Mouse (Mus musculus): ENCODE data around the gene Pde4a.

DNA sequence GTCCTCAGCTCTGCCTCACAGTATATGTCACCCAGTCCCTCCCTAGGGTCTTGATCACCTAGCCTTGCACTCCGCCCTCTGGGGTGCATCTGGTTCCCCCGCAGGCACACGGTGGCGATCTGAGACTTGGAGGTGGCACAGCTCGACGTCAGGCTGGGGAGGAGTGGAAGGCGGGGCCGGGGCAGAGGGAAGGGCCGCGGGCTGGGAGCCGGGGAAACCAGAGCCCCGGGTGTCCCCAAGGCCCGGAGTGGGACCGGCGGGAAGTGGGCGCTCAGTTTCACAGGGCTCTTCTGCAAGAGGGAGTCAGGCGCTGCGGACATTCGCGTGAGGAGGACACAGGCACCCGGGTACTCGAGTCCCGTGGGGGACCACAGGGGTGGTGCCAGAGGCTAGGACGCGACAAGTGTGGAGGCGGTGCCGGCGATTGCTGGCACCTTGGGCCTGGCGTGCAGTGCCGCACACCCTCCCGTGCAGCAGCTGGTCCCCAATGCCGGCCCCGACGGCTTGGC is 18.4 kb downstream of the Pde4a start:
- TF ChIP-seq CTCF (IDR thresholded peaks at IDR 0.05; ENCODE audit: low read depth) (peak; percentile 45), EP300 (optimal IDR thresholded peaks at IDR 0.05) (no peak)
